Mouse (Mus musculus) thymus, adult 2 months (tissue): ENCODE results near the gene Dhx35. TPM values are rescaled to one million over a fixed set of nuclear protein-coding genes. Genes with fewer than 3 reads are reported as not detected.
A peak's percentile ranks its signal among the peaks of the same experiment; 100 is the strongest.

Experiments
- DNase-seq: peaks from one replicate; pipeline ENCODE4 v3.0.0; 2021
- H3K27ac ChIP-seq: fragments of 200-500 bp; 2 replicates; pipeline ENCODE4 v1.5.1; 2012; ENCODE audit warnings: low read length, control low read depth; ENCODE audit not compliant: control insufficient read depth, insufficient read depth
- H3K27me3 ChIP-seq: fragments of 200-500 bp; 2 replicates; pipeline ENCODE4 v1.6.1; 2012; ENCODE audit warnings: mild to moderate bottlenecking, low read length, moderate library complexity, mixed read lengths; ENCODE audit not compliant: control insufficient read depth, insufficient read depth
- H3K36me3 ChIP-seq: fragments of 200-500 bp; 2 replicates; pipeline ENCODE4 v1.6.1; 2012; ENCODE audit warnings: mild to moderate bottlenecking, low read length, moderate library complexity; ENCODE audit not compliant: control insufficient read depth, insufficient read depth
- H3K4me1 ChIP-seq: fragments of 200-500 bp; replicated peaks from 2 replicates; pipeline ENCODE4 v1.6.1; 2012; ENCODE audit warnings: low read length; ENCODE audit not compliant: control insufficient read depth, insufficient read depth
- H3K4me3 ChIP-seq: fragments of 200-500 bp; 2 replicates; pipeline ENCODE4 v1.5.1; 2012; ENCODE audit warnings: mild to moderate bottlenecking, low read length, control low read depth, moderate library complexity; ENCODE audit not compliant: control insufficient read depth, insufficient read depth
- CTCF ChIP-seq: fragments of 200-500 bp; IDR thresholded peaks from 2 replicates; pipeline ENCODE4 v1.5.1; 2012; ENCODE audit warnings: mild to moderate bottlenecking, control low read depth, low read length, moderate library complexity, borderline replicate concordance; ENCODE audit not compliant: control insufficient read depth, poor library complexity, insufficient read depth; ENCODE audit errors: extremely low read depth
- POLR2A ChIP-seq: fragments of 200-500 bp; IDR thresholded peaks from 2 replicates; pipeline ENCODE4 v1.6.1; 2012; ENCODE audit warnings: mild to moderate bottlenecking, low read length, control low read depth, moderate library complexity; ENCODE audit not compliant: control insufficient read depth, poor library complexity, insufficient read depth; ENCODE audit errors: extremely low read depth
- WGBS: fragments of 180-500 bp; shearing (Covaris S2); methylation state at CpG from one replicate; pipeline ENCODE4 v1.1.7; 2018; 5-methylcytosine and 5-hydroxymethylcytosine counted together
- polyA plus RNA-seq: library from polyadenylated mRNA; depleted of rRNA; stranded (reverse); fragments of >200 nt; gene quantifications from 2 replicates; pipeline ENCODE4 v1.2.3, GENCODE M21; 2012

The Dhx35 gene
- polyA plus RNA-seq, 1 experiment: 29.9 TPM

DNA sequence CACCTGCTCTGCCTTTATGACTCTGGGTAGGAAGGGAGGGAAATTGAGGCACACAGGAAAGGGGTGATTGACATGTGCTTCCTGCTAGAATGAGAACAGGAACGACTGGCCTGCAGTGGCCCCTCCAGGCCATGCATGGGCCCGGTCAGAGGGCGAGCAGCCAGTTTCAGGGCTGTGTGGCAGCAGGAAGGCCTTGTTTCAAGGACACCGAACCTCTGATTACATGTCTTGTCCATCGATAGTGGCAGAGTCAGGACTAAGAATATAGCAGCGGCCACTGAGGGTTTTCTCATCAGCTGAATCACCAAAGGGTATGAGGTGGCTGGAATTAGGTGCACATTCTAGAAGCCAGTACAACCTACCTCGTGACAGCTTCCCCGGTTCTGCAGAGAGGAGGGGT is 19.7 kb upstream of the Dhx35 start:
- peaks cover 8% of the 10 kb centered on the region for H3K36me3 ChIP-seq
- no peak overlapping the region for H3K4me3 ChIP-seq
- H3K27me3 ChIP-seq: no peaks in the 10 kb centered on the region
- no peak for DNase-seq
- peaks cover 16% of the 10 kb centered on the region for H3K4me1 ChIP-seq
- no peak overlapping the region for H3K27ac ChIP-seq
- TF ChIP-seq CTCF (no peak), POLR2A (no peak)
- 84% methylated on average over 8 of the region's 8 CpGs for WGBS

DNA sequence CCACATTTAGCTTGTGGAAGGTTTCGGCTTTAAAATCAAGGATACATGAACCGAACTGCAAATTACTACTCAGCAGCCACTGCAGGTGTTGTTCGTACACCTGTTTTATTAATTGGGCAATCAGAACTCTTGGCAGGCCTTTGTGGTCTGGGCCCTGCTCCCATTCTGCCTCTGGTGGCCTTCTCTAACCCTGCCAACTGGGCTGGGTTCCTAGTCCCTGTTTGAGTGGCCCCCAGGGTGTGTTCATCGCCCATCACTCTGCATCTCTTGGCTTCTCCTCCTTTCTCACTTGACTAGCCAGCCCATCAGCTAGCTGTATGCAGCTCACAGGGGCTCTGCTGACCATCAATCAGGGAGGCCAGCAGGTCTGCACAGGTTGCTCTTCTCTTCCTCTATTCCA is 17.9 kb upstream of the Dhx35 start:
- no peak for TF ChIP-seq CTCF
- TF ChIP-seq POLR2A: no peak
- no peak overlapping the region for H3K4me3 ChIP-seq
- H3K27me3 ChIP-seq: no peaks in the 10 kb centered on the region
- peaks cover 21% of the 10 kb centered on the region for H3K36me3 ChIP-seq
- 90% methylated on average over 4 of the region's 4 CpGs for WGBS
- DNase-seq: no peak
- no peak overlapping the region for H3K27ac ChIP-seq
- H3K4me1 ChIP-seq: 0 out of 2 replicates have a peak, but pooled peaks cover 3% of the 10 kb centered on the region

DNA sequence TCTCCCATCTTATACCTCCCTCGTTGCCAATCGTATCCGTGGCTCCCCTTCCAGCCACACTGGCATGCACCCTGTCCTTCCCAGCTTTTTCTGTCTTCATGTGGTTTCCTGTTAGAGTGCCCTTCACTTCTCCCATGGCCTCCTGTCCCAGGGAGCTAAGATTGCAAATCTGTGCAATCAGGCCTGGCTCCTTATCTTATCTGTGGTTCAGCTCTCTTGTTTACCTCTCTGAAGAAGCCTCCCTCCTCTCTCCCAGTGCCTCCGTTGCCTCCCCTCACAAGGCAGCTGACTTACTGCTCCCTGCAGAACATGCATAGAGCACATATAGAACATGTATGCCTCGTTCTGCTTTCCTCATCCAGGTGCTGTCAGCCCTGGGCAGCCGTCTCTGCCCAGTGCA is 17.1 kb upstream of the Dhx35 start:
- 79% methylated on average over 6 of the region's 6 CpGs for WGBS
- Histone ChIP-seq H3K27me3 (no peaks in the 10 kb centered on the region), H3K4me1 (0 out of 2 replicates have a peak, but pooled peaks cover 3% of the 10 kb centered on the region), H3K4me3 (no peak overlapping the region), H3K36me3 (peaks cover 24% of the 10 kb centered on the region), H3K27ac (no peak overlapping the region)
- TF ChIP-seq POLR2A: no peak
- TF ChIP-seq CTCF: no peak
- DNase-seq: no peak

DNA sequence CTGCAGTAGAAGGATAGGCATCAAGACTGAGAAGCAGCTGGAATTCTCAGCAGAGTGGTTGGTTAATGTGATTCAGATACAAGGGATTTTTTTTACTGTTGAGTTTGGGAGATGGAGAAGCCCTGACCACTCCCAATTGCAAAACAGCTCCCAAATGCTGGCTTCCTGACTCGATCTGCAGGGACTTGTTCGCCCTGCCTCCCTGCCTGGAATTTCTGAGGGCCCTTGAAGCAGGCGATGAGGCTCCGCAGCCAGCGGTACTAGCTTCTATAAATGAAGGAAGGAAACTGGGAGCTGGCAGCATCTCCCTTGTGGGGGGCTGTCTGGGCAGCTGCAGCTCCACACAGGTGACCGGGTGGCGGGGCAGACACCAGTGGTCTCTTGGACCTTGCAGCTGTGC is 16.3 kb upstream of the Dhx35 start:
- WGBS: 92% methylated on average over 7 of the region's 7 CpGs
- TF ChIP-seq POLR2A (no peak), CTCF (no peak)
- DNase-seq: no peak

DNA sequence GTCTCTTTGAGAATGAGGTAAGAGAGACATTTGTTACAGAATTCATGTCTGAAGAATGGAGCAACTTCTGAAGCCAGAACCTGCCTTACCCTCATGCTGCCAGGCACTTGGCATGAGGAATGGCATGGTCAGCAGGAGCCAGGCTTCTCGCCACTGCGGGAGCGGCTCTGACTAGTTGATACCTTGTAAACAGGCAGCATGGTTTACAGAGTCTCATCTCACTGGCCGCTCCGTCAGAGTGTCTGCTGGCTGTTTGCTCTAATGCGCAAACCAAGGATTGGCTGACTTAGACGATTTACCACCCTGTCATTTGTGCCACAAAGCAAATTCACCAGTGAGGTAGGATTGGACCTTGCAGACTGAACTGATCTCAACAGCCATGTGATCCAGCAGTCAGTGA is 13.5 kb upstream of the Dhx35 start:
- H3K4me1 ChIP-seq: 0 out of 2 replicates have a peak, but pooled peaks cover 3% of the 10 kb centered on the region
- H3K36me3 ChIP-seq: peaks cover 41% of the 10 kb centered on the region
- TF ChIP-seq POLR2A: no peak
- no peak for TF ChIP-seq CTCF
- 97% methylated on average over 7 of the region's 7 CpGs for WGBS
- no peak overlapping the region for H3K4me3 ChIP-seq
- H3K27me3 ChIP-seq: no peaks in the 10 kb centered on the region
- no peak overlapping the region for H3K27ac ChIP-seq
- no peak for DNase-seq

More for the DNA sequence above, 16.3 kb upstream of the Dhx35 start:
- H3K4me3 ChIP-seq: no peak overlapping the region
- H3K27me3 ChIP-seq: no peaks in the 10 kb centered on the region
- H3K36me3 ChIP-seq: peaks cover 31% of the 10 kb centered on the region
- H3K27ac ChIP-seq: no peak overlapping the region
- 0 out of 2 replicates have a peak, but pooled peaks cover 3% of the 10 kb centered on the region for H3K4me1 ChIP-seq

DNA sequence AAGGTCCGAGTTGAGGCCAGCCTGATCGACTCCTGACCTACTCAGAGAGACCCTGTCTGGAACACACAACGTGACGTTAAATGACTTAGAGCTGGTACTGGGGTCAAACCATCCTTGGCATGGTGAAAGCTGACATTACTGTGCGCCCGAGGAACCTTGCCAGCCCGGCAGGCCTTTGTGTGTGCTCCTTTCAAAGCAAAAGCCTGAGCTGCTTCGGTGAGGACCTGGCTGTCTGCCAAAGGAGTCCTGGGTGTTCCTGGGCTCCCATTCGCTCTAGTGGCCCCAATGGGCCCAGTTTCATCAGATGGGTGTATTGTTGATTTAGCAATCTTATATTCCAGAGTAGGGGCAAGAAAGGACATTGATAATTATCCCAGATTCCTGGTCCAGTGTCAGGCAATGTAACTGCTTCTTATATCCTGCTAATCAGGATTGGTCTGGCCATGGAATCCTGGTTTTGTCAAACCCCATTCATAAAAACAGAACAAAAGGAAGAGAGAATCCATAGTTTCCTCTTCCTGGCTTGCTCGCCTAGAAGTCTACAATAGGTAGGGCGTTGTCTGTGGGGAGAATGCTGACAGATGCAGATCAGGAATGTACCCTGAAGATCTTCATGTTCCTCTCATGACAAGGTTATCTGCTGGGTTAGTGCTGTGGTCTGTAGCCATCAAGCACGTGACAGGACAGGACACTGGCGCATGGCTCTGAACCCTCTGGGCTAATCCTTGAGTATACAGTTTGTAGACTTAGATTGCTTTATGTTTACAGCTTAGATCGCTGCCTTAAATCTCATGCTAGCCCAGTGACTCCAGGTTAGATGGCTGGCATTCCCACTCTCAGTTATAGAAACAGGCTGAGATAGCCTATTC is 7.4 kb upstream of the Dhx35 start:
- no peak overlapping the region for H3K27ac ChIP-seq
- H3K4me1 ChIP-seq: no peaks in the 10 kb centered on the region
- no peaks in the 10 kb centered on the region for H3K27me3 ChIP-seq
- no peak overlapping the region for H3K4me3 ChIP-seq
- 94% methylated on average over 14 of the region's 14 CpGs for WGBS
- no peak for DNase-seq
- TF ChIP-seq CTCF (no peak), POLR2A (no peak)
- H3K36me3 ChIP-seq: peaks cover 24% of the 10 kb centered on the region; the same call in 1 of the 2 replicates

DNA sequence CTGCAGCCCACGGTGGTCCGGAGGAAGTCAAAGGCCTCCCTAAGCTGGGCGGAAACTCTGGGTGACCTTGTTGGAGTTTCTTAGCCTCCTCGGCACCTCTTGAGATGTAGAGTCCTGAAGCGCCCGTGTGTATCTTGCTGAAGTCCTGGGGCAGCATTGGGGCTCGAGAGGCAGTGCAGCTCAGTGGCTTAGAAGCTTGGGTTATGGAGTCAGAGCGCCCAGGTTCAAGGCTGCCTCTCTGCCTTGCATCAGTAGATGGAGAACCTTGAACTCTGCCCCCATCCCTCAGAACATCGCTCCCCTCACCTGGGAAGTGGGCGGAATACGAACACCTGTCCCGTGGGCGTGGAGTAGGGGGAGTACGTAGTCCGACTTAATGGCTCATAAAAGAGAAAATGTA is 436 bp downstream of the Dhx35 start:
- no peak for TF ChIP-seq POLR2A
- no peak for TF ChIP-seq CTCF
- H3K4me1 ChIP-seq: peaks cover 9% of the 10 kb centered on the region
- no peaks in the 10 kb centered on the region for H3K36me3 ChIP-seq
- 23% methylated on average over 15 of the region's 15 CpGs for WGBS
- no peaks in the 10 kb centered on the region for H3K27me3 ChIP-seq
- peak overlapping the region; percentile 84 for H3K4me3 ChIP-seq
- H3K27ac ChIP-seq: no peak overlapping the region
- no peak for DNase-seq

DNA sequence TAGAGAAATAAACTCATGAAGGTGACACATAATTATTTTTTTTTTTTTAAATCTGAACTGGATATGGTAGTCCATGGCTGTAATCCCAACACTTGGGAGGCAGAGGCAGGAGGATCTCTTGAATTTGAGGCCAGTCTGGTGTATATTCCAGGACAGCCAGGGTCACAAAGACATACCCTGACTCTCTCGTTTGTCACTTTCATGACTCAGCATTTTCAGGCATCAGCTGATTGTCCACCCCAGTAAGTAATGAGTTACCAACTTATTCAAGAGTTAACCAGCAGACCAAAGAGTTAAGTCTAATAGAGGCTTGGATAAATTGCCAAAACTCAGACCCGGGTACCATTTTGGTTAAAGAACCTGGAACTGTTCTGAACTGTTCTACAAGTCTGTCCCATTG is 1.3 kb downstream of the Dhx35 start:
- no peak overlapping the region for H3K27ac ChIP-seq
- H3K27me3 ChIP-seq: no peaks in the 10 kb centered on the region
- TF ChIP-seq POLR2A (no peak), CTCF (no peak)
- peaks cover 9% of the 10 kb centered on the region for H3K4me1 ChIP-seq
- no peaks in the 10 kb centered on the region for H3K36me3 ChIP-seq
- no peak overlapping the region for H3K4me3 ChIP-seq
- 91% methylated on average over 2 of the region's 2 CpGs for WGBS
- no peak for DNase-seq
